Mouse (Mus musculus) lung, embryonic 14.5 days (tissue): ENCODE measurements around the gene Arhgef28. TPM values are rescaled to one million over a fixed set of nuclear protein-coding genes. Genes with fewer than 3 reads are reported as not detected.

Experiments used
- ATAC-seq: fragments of 200-750 bp; cut with Nextera tagmentation; 2 replicates; pipeline ENCODE4 v1.8.0; 2017; ENCODE audit warnings: mild to moderate bottlenecking, moderate TSS enrichment, moderate library complexity; ENCODE audit not compliant: insufficient read depth
- DNase-seq: peaks from one replicate; pipeline ENCODE4 v3.0.0-alpha.2; 2015
- H3K27ac ChIP-seq: fragments of 300-500 bp; sonication (generic); 2 replicates; pipeline ENCODE4 v1.5.1; 2014; ENCODE audit warnings: low read depth, mild to moderate bottlenecking, moderate library complexity
- H3K27me3 ChIP-seq: fragments of 300-500 bp; sonication (generic); 2 replicates; pipeline ENCODE4 v1.6.1; 2014; ENCODE audit warnings: low read length, control low read depth; ENCODE audit not compliant: insufficient read depth
- H3K36me3 ChIP-seq: fragments of 300-500 bp; sonication (generic); 2 replicates; pipeline ENCODE4 v1.6.1; 2014; ENCODE audit warnings: control low read depth; ENCODE audit not compliant: insufficient read depth
- H3K4me1 ChIP-seq: fragments of 300-500 bp; sonication (generic); 2 replicates; pipeline ENCODE4 v1.6.1; 2014; ENCODE audit warnings: antibody characterized with exemption, control low read depth; ENCODE audit not compliant: insufficient read depth
- H3K4me2 ChIP-seq: fragments of 300-500 bp; sonication (generic); 2 replicates; pipeline ENCODE4 v1.6.1; 2014; ENCODE audit warnings: mild to moderate bottlenecking
- H3K4me3 ChIP-seq: fragments of 300-500 bp; sonication (generic); 2 replicates; pipeline ENCODE4 v1.5.1; 2014; ENCODE audit warnings: low read depth, low read length
- H3K9ac ChIP-seq: fragments of 300-500 bp; sonication (generic); 2 replicates; pipeline ENCODE4 v1.6.1; 2014
- H3K9me3 ChIP-seq: fragments of 300-500 bp; sonication (generic); 2 replicates; pipeline ENCODE4 v1.6.1; 2016; ENCODE audit warnings: low read depth, low read length, control low read depth
- CTCF ChIP-seq: IDR thresholded peaks from 2 replicates; pipeline ENCODE4 v1.5.1; 2016; ENCODE audit warnings: antibody characterized with exemption, low read depth
- WGBS: fragments of 180-500 bp; shearing (Covaris S2); extraction: QIAGEN DNeasy Blood & Tissue Kit; methylation state at CpG from one replicate; pipeline ENCODE4 v1.1.7; 2014; 5-methylcytosine and 5-hydroxymethylcytosine counted together
- polyA plus RNA-seq: library from polyadenylated mRNA; unstranded; fragments of >200 nt; fragmentation: Nextera tagmentation; extraction: Ambion mirVana; gene quantifications from 2 replicates; pipeline ENCODE4 v1.2.1, GENCODE M21; 2014

The Arhgef28 gene
- polyA plus RNA-seq, 1 experiment from 2014 or later, result 15.0 TPM

DNA sequence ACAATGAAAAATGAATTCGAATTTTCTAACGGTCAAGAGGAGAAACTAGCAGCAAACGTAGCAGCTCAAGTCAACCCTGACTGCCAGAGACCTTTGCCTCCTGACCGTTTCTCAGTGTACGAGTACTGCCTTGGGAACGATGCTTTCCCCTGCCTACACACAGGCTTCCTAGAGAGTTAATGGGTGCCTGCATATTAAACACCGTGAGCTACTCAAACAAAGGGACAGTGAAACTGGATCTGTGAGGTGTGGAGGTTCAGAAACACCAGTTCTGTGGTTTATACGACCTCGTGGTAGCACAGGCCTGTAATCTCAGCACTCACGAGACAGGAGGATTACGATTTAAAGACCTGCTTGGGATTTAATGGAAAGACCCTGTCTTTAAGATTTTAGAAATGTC, 33.9 kb downstream of the Arhgef28 start:
- Histone ChIP-seq H3K36me3 (no peaks in the 10 kb centered on the region), H3K9me3 (no peaks in the 10 kb centered on the region), H3K27me3 (no peaks in the 10 kb centered on the region), H3K9ac (no peak overlapping the region), H3K4me3 (no peak overlapping the region), H3K4me1 (no peaks in the 10 kb centered on the region), H3K4me2 (no peak overlapping the region), H3K27ac (no peak overlapping the region)
- 52% methylated on average over 11 of the region's 11 CpGs for WGBS
- no peak for ATAC-seq
- TF ChIP-seq CTCF, result no peak
- no peak for DNase-seq

DNA sequence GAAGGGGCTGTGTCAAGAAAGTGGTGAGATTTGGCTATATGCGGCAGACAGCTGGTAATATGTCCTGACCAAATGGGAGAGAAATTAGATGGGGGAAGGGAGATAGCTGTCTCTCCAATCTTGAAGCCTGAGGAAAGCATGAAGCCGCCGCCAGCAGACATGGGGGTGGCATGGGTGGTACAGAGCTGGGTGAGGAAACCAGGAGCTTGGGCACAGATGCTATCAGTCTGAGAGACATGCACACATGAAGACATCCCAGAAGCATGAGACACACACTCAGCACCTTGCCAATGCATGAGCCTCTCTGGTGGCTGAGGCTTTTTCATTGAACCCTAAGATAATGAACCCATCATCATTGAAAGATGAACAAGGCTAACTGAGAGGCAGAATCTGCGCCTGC, 34.5 kb downstream of the Arhgef28 start:
- no peak for DNase-seq
- Histone ChIP-seq H3K4me2 (no peak overlapping the region), H3K9me3 (no peaks in the 10 kb centered on the region), H3K27me3 (no peaks in the 10 kb centered on the region), H3K4me1 (no peaks in the 10 kb centered on the region), H3K4me3 (no peak overlapping the region), H3K27ac (no peak overlapping the region), H3K9ac (no peak overlapping the region), H3K36me3 (no peaks in the 10 kb centered on the region)
- no peak for ATAC-seq
- 94% methylated on average over 4 of the region's 4 CpGs for whole genome bisulfite sequencing
- TF ChIP-seq CTCF, result no peak

GRCm38 (mm10) chr13:98171257-98171656, 35.0 kb downstream of the Arhgef28 start:
- TF ChIP-seq CTCF, result no peak

DNA sequence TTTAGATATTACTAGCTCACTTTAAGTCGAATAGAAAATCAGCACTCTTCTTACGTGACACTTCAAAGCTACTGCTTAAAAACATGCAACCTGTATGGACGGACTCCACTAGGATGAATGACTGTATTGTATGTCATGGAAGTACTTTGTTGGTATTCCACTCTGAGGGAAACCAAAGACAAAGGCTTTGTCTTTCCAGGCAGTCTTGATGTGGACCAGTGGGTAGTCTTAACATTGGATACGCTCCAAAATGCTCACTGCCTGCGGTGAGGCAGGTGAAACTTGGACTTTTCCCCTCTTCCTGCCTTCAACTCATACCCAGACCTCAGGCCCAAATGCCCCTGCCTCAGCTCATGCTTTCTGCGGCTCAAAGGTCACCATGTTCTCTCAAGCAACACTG, 41.4 kb downstream of the Arhgef28 start:
- H3K4me3 ChIP-seq, result no peak overlapping the region
- no peaks in the 10 kb centered on the region for H3K36me3 ChIP-seq
- WGBS, result 61% methylated on average over 6 of the region's 6 CpGs
- no peaks in the 10 kb centered on the region for H3K27me3 ChIP-seq
- H3K4me1 ChIP-seq, result no peaks in the 10 kb centered on the region
- no peak overlapping the region for H3K4me2 ChIP-seq
- H3K9me3 ChIP-seq, result no peaks in the 10 kb centered on the region
- H3K9ac ChIP-seq, result no peak overlapping the region
- peak; percentile 39 for DNase-seq
- ATAC-seq, result no peak
- H3K27ac ChIP-seq, result no peak overlapping the region
- no peak for TF ChIP-seq CTCF

More at GRCm38 (mm10) chr13:98171257-98171656, 35.0 kb downstream of the Arhgef28 start:
- ATAC-seq, result no peak
- Histone ChIP-seq H3K9me3 (no peaks in the 10 kb centered on the region), H3K4me3 (no peak overlapping the region), H3K4me1 (no peaks in the 10 kb centered on the region), H3K9ac (no peak overlapping the region), H3K36me3 (no peaks in the 10 kb centered on the region), H3K27me3 (no peaks in the 10 kb centered on the region), H3K4me2 (no peak overlapping the region), H3K27ac (no peak overlapping the region)
- DNase-seq, result no peak
- WGBS, result 87% methylated on average over 12 of the region's 12 CpGs

DNA sequence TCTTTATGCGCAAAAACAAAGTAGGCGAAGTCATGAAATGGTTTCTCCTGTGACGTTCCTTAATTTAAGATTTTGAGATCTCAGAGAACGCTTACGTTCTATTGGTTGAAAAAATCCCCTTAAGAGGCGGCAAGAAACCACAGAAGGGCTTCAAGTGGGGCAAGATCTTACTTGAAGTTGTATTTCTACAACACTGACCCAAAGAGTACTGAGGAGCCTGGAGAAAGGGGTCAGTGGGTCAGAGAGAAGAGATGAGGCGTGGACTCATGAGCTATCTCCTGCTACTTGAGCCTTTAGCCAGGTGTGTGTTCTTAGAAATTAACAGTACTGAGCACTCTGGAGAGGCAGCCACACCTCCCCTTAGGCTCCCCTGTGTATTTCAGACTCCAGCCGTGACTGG, 44.7 kb downstream of the Arhgef28 start:
- H3K27me3 ChIP-seq, result no peaks in the 10 kb centered on the region
- no peak overlapping the region for H3K4me3 ChIP-seq
- H3K4me2 ChIP-seq, result no peak overlapping the region
- H3K36me3 ChIP-seq, result no peaks in the 10 kb centered on the region
- DNase-seq (no peak), ATAC-seq (no peak)
- 80% methylated on average over 8 of the region's 8 CpGs for WGBS
- H3K9ac ChIP-seq, result no peak overlapping the region
- H3K4me1 ChIP-seq, result no peaks in the 10 kb centered on the region
- H3K27ac ChIP-seq, result no peak overlapping the region
- H3K9me3 ChIP-seq, result no peaks in the 10 kb centered on the region
- no peak for TF ChIP-seq CTCF

DNA sequence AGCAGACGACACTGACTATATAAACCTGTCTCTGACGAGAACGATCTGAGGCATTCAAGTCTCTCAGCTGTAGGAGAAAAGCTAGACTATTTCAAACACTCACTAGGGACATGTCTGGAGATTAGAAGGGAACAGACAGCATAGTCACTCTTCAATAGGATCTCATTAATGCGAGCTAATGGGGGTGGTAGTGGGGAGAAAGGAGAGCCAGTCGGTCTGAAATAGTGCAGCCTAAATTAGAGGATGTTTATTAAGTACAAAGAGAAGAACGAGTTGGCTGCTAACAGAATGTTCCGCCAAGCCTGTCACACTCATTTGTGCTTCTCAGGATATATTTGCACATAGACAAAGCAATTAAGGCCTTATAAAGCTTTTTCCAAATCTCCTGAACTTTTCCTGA, 49.6 kb downstream of the Arhgef28 start:
- H3K27ac ChIP-seq, result no peak overlapping the region
- H3K4me1 ChIP-seq, result no peaks in the 10 kb centered on the region
- ATAC-seq, result no peak
- H3K4me2 ChIP-seq, result no peak overlapping the region
- no peak overlapping the region for H3K9ac ChIP-seq
- no peak overlapping the region for H3K4me3 ChIP-seq
- WGBS, result 44% methylated on average over 7 of the region's 7 CpGs
- H3K27me3 ChIP-seq, result no peaks in the 10 kb centered on the region
- H3K36me3 ChIP-seq, result no peaks in the 10 kb centered on the region
- no peaks in the 10 kb centered on the region for H3K9me3 ChIP-seq
- no peak for TF ChIP-seq CTCF
- DNase-seq, result no peak

DNA sequence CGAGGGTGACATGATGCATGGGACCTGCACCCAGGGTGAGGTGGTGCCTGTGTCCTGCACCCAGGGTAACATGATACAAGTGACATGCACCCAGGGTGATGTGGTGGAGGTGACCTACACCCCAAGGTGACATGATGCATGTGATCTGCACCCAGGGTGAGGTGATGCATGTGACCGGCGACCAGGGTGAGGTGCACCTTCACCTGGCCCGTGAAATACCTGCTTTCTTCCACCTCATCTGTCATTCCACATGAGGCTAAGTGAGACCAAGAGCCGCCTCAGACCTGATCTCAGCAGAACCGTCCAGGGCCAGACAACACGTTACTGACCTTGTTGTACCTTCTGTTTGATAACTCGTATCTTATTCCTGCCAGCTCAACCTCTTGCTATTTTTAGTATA, 53.5 kb downstream of the Arhgef28 start:
- H3K4me2 ChIP-seq, result no peak overlapping the region
- no peak for ATAC-seq
- no peak overlapping the region for H3K27ac ChIP-seq
- H3K4me3 ChIP-seq, result no peak overlapping the region
- H3K27me3 ChIP-seq, result no peaks in the 10 kb centered on the region
- 76% methylated on average over 8 of the region's 8 CpGs for WGBS
- H3K9ac ChIP-seq, result no peak overlapping the region
- no peak for DNase-seq
- no peaks in the 10 kb centered on the region for H3K36me3 ChIP-seq
- no peak for TF ChIP-seq CTCF
- H3K4me1 ChIP-seq, result no peaks in the 10 kb centered on the region
- no peaks in the 10 kb centered on the region for H3K9me3 ChIP-seq

DNA sequence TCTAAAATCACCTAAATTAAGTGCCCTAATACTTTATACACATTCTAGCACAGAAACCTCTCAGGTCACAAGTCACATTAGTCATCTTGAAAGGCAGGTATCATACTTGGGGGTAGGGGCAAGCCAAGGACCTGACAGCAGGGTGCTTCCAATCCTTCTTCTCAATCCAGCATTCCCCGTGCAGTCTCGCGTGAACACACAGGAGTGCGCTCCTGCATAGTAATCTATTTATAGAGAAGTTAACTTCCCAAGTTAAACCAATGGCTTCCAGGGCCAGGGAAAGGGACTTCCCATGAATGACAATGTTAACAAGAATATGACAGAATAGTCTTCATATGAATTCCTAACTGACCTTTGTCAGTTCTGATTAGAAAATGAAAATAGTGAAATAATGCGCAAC, 58.7 kb downstream of the Arhgef28 start:
- no peak overlapping the region for H3K4me2 ChIP-seq
- ATAC-seq, result no peak
- no peaks in the 10 kb centered on the region for H3K4me1 ChIP-seq
- no peak for TF ChIP-seq CTCF
- no peak overlapping the region for H3K9ac ChIP-seq
- no peak overlapping the region for H3K4me3 ChIP-seq
- 73% methylated on average over 5 of the region's 5 CpGs for WGBS
- H3K9me3 ChIP-seq, result no peaks in the 10 kb centered on the region
- no peak for DNase-seq
- H3K27me3 ChIP-seq, result no peaks in the 10 kb centered on the region
- no peaks in the 10 kb centered on the region for H3K36me3 ChIP-seq
- H3K27ac ChIP-seq, result no peak overlapping the region
